Mouse (Mus musculus) left cerebral cortex, postnatal 10 days (tissue): Measurements from ENCODE around the gene Ddx52. TPM values are rescaled to one million over a fixed set of nuclear protein-coding genes. Genes with fewer than 3 reads are reported as not detected.

Source experiments
- DNase-seq, 2 experiments: peaks; one replicate each; pipeline ENCODE4 v3.0.0; 2021 to 2022; ENCODE audit warnings: low spot score in 2 of 2, mixed read lengths in 1 of 2; ENCODE audit errors: extremely low spot score in 1 of 2
- intact Hi-C: fragments of 180-260 bp; cut with DNase I; formaldehyde crosslinking; loops from one replicate; pipeline ENCODE4 v1.15.1; 2025
- total RNA-seq, 2 experiments: library from RNA; stranded (reverse); gene quantifications; 2 replicates each; pipeline ENCODE4 v1.2.3; 2021

Gene Ddx52
- 10 to 100 TPM; 12.4 to 12.5 TPM for total RNA-seq

GRCm38 (mm10) chr11:83941950-83942840, at the start of gene Ddx52:
Gene Ddx52, plus strand, starts transcription at chr11:83942062.
- intact Hi-C loops: no loop called here
- peak; percentile 80 to 93 for DNase-seq

DNA sequence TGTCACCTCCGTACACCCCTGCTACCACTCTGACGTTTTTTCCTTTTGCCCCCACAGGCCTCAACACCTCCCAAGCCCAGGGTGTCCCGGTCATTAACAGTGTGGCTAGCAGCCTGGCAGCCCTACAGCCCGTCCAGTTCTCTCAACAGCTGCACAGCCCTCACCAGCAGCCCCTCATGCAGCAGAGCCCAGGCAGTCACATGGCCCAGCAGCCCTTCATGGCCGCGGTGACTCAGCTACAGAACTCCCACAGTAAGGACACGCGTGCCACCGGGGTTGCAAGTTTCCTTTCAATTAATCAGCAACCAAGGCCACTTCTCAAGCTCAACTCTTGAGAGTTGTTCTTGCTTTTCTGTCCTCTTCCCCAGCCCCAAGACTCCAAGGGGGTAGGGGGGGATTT, 48.5 kb upstream of the Ddx52 start:
- intact Hi-C loops: no loop called here
- no peak for DNase-seq

- intact Hi-C loops: no loop called here
- no peak for DNase-seq
Observed at GRCm38 (mm10) chr11:83896430-83897410, 45.1 kb upstream of the Ddx52 start.

DNA sequence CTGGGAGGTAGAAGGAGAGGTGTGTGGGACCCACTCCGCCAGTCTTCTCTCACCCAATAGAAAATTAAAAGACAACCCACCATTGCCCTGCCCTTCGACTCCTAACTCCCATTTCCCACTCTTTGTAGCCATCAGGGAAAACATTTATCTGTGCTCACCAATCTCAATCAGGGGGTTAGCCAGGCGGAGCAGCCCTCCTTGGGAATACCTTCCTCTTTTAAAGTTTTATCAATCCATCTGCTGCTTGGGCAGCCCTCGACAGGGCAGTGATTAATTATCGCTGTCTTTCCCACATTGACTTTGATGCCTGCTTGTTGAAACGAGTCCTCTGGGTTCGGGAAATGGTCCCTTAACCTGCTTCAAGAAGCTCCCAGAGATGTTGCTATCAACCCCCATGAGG, 44.3 kb upstream of the Ddx52 start:
- DNase-seq: no peak
- intact Hi-C loops: no loop called here

- intact Hi-C loops: no loop called here
- no peak for DNase-seq
Observed at GRCm38 (mm10) chr11:83902812-83903211, 39.0 kb upstream of the Ddx52 start.

DNA sequence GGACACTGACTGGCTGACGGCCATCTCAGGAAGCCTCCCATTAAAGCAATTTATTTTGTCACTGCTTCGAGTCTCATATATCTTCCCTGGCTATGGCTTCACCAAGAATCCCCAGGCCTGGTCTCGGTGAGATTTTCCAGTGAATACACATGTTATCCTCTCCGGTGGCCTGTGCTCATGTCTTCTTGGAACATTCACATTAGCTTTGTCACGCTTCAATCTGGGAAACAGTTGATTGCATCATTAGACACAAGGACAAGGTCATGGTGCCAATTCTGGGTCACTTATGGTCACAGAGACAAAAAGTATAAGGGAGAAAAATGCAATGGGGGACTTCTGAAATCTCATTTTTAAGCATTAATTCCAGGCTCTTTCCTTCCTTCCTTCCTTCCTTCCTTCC, 36.1 kb upstream of the Ddx52 start:
- intact Hi-C loops: loop anchor here (5.0 kb wide), 1 partner anchor 33 kb away; no protein-coding TSS in a partner anchor
- no peak for DNase-seq

GRCm38 (mm10) chr11:83908376-83908775, 33.5 kb upstream of the Ddx52 start:
- intact Hi-C loops: loop anchor here (5.0 kb wide), 1 partner anchor 36 kb away; no protein-coding TSS in a partner anchor
- no peak for DNase-seq

DNA sequence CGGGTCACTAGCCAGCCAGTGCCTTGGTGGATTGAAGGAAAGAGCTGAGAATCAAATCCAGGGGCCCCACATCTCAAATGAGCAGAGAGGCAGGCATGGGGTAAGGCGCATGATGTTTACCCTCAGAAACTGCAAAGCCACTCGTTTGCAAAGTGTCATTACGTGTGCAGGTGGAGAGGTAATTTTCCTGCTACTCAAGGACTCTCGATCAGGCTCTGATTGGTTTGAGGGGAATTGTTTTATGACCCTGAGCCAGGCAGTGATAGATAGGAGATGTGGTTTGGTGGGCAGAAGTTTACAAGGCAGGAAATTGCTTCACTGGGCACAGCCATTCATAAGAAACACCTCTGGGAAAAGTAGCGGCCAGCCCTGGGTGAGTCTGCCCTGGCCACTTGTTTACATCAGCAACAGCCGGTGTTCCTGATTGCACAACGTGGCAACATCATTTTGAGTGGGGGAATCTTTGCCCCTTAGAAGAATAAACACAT, 28.0 kb upstream of the Ddx52 start:
- no peak for DNase-seq
- intact Hi-C loops: no loop called here

DNA sequence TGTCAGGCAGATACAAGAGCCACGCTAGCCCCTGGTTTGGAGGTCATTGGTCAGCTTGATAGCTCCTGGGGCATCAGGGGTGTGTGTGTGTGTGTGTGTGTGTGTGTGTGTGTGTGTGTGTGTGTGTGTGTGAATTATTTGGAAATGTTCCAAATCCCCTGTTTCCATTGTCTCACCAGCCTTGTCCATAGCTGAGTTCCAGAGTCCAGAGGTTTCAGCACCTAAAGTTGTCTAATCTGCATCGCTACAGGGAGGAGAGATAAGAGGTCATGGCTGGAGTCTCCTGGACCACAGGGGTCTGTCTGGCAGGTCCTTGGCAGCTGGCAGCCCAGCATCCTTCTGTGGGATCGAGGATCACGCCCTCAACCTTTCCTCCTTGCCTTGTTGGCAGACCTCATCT, 27.4 kb upstream of the Ddx52 start:
- DNase-seq: no peak
- intact Hi-C loops: no loop called here

- DNase-seq: no peak
Observed at GRCm38 (mm10) chr11:83922600-83922999, 19.3 kb upstream of the Ddx52 start.

GRCm38 (mm10) chr11:83927097-83927496, 14.8 kb upstream of the Ddx52 start:
- peak in 1 of 2 experiments; percentile 10 for DNase-seq
- intact Hi-C loops: no loop called here

More at GRCm38 (mm10) chr11:83922600-83922999, 19.3 kb upstream of the Ddx52 start:
- intact Hi-C loops: no loop called here

GRCm38 (mm10) chr11:83932506-83933106, 9.3 kb upstream of the Ddx52 start:
- DNase-seq: no peak
- intact Hi-C loops: loop anchor here (10.0 kb wide), 1 partner anchor 118 kb away; no protein-coding TSS in a partner anchor

GRCm38 (mm10) chr11:83933376-83933775, 8.5 kb upstream of the Ddx52 start:
- intact Hi-C loops: loop anchor here (10.0 kb wide), 1 partner anchor 119 kb away; no protein-coding TSS in a partner anchor
- DNase-seq: no peak

- intact Hi-C loops: loop anchor here (2.0 to 10.0 kb wide), 2 partner anchors 121 to 151 kb away; no protein-coding TSS in a partner anchor
- peak; percentile 57 to 79 for DNase-seq
Observed at GRCm38 (mm10) chr11:83935986-83936665, 5.7 kb upstream of the Ddx52 start.

- no peak for DNase-seq
- intact Hi-C loops: loop anchor here (10.0 kb wide), 1 partner anchor 124 kb away; no protein-coding TSS in a partner anchor
Observed at GRCm38 (mm10) chr11:83938556-83938955, 3.3 kb upstream of the Ddx52 start.

- intact Hi-C loops: no loop called here
- no peak for DNase-seq
Observed at GRCm38 (mm10) chr11:83956822-83957221, 15.0 kb downstream of the Ddx52 start.

- intact Hi-C loops: no loop called here
- DNase-seq: no peak
Observed at GRCm38 (mm10) chr11:83961983-83962382, 20.1 kb downstream of the Ddx52 start.
